Mouse (Mus musculus) granulocyte monocyte progenitor cell, adult 5-6 weeks (primary cell): ENCODE data around the gene Fam13a. TPM values are rescaled to one million over a fixed set of nuclear protein-coding genes. Genes with fewer than 3 reads are reported as not detected.

ENCODE experiments used
- ATAC-seq: replicated peaks from 2 replicates; pipeline ENCODE4 v1.8.0; 2016; ENCODE audit warnings: mild to moderate bottlenecking, moderate TSS enrichment, inconsistent platforms; ENCODE audit not compliant: poor library complexity, severe bottlenecking
- total RNA-seq, 2 experiments: library from RNA; stranded (forward) in 1 of 2; stranded (reverse) in 1 of 2; fragments of 200-712, 200-1000 nt in 1 of 2; fragments of >200 nt in 1 of 2; fragmentation: Nextera tagmentation in 1 of 2; gene quantifications; 2 replicates each; pipeline ENCODE4 v1.2.3; 2014 to 2017

Fam13a gene
- total RNA-seq, 2 experiments from 2014 or later: 0.24 TPM; not detected in 1

- ATAC-seq: no peak
Measured at GRCm38 (mm10) chr6:58942276-58942675, 82.1 kb downstream of the Fam13a start.

- ATAC-seq: no peak
Measured at GRCm38 (mm10) chr6:58937726-58938125, 86.6 kb downstream of the Fam13a start.

- ATAC-seq: no peak
Measured at GRCm38 (mm10) chr6:58934144-58934543, 90.2 kb downstream of the Fam13a start.

GRCm38 (mm10) chr6:58933189-58933913 lies 91.0 kb downstream of the Fam13a start:
- no peak for ATAC-seq

- no peak for ATAC-seq
Measured at GRCm38 (mm10) chr6:58932515-58933188, 91.7 kb downstream of the Fam13a start.

- no peak for ATAC-seq
Measured at GRCm38 (mm10) chr6:58931149-58931548, 93.2 kb downstream of the Fam13a start.

GRCm38 (mm10) chr6:58929911-58930431 lies 94.4 kb downstream of the Fam13a start:
- ATAC-seq: peak; percentile 65

- ATAC-seq: no peak
Measured at GRCm38 (mm10) chr6:58927881-58928280, 96.5 kb downstream of the Fam13a start.

- no peak for ATAC-seq
Measured at GRCm38 (mm10) chr6:58922511-58922910, 101.8 kb downstream of the Fam13a start.

GRCm38 (mm10) chr6:58921623-58922022 lies 102.7 kb downstream of the Fam13a start:
- no peak for ATAC-seq

- ATAC-seq: no peak
Measured at GRCm38 (mm10) chr6:58920735-58921134, 103.6 kb downstream of the Fam13a start.

- peak; percentile 96 for ATAC-seq
Measured at GRCm38 (mm10) chr6:58916498-58916897, 107.9 kb downstream of the Fam13a start.

GRCm38 (mm10) chr6:58913971-58914370 lies 110.4 kb downstream of the Fam13a start:
- ATAC-seq: no peak

- ATAC-seq: no peak
Measured at GRCm38 (mm10) chr6:58913551-58913950, 110.8 kb downstream of the Fam13a start.

- ATAC-seq: no peak
Measured at GRCm38 (mm10) chr6:58912842-58913241, 111.5 kb downstream of the Fam13a start.

- ATAC-seq: no peak
Measured at GRCm38 (mm10) chr6:58907791-58908190, 116.6 kb downstream of the Fam13a start.

- ATAC-seq: no peak
Measured at GRCm38 (mm10) chr6:58907336-58907735, 117.0 kb downstream of the Fam13a start.

GRCm38 (mm10) chr6:58906852-58907261 lies 117.5 kb downstream of the Fam13a start, which contains the start of gene Nap1l5:
TSS of gene Nap1l5 (minus strand) at chr6:58907076.
- peak; percentile 48 for ATAC-seq

GRCm38 (mm10) chr6:58904551-58904950 lies 119.8 kb downstream of the Fam13a start:
- ATAC-seq: no peak

GRCm38 (mm10) chr6:58903171-58903570 lies 121.2 kb downstream of the Fam13a start:
- ATAC-seq: no peak

GRCm38 (mm10) chr6:58900536-58900935 lies 123.8 kb downstream of the Fam13a start:
- ATAC-seq: no peak
